Mouse (Mus musculus): ENCODE data around the gene Sox11. TPM values are rescaled to one million over a fixed set of nuclear protein-coding genes. Genes with fewer than 3 reads are reported as not detected.

The Sox11 gene
- total RNA-seq, 2 experiments from 2014 or later = 15.1 to 18.1 TPM

DNA sequence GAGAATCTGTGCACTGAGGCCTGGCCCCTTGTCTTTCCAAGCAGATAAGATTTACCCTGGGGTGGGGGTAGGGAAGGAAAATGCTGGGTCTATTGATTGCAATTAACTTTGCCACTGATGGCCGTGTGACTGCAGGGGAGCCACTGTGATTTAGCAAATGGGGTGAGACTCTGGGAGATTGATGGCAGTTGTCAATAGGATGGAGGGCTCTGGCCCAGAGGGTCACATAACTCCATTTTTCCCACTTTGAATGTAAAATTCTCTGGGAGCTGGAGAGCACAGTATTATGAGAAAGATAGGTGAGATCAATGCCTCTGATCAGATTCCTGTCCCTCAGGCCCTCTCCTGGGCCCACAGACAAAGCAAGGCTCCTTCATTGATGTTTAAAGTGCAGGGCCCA lies 49.2 kb downstream of the Sox11 start:
- no peak for DNase-seq (ENCODE audit: low spot score in 2 of 2)
- intact Hi-C loops (cut with DNase I) = no loop called here
